Mouse (Mus musculus) cerebellum, postnatal 25 days (tissue): ENCODE measurements around the gene Il10rb.

ENCODE experiments used
- DNase-seq, 2 experiments: peaks; one replicate each; pipeline ENCODE4 v3.0.0; 2021; ENCODE audit warnings: mixed read lengths in 2 of 2

Il10rb gene

GRCm38 (mm10) chr16:91405640-91406584, at the start of gene Il10rb:
TSS of gene Il10rb (plus strand) at chr16:91406164.
- peak; percentile 52 to 62 for DNase-seq

- DNase-seq, result no peak
Measured at GRCm38 (mm10) chr16:91356760-91357525, 49.0 kb upstream of the Il10rb start.

GRCm38 (mm10) chr16:91357526-91357900, 48.5 kb upstream of the Il10rb start:
- DNase-seq, result no peak

- DNase-seq, result peak; percentile 38 to 62
Measured at GRCm38 (mm10) chr16:91358555-91358954, 47.4 kb upstream of the Il10rb start.

- DNase-seq, result no peak
Measured at GRCm38 (mm10) chr16:91359531-91359930, 46.4 kb upstream of the Il10rb start.

GRCm38 (mm10) chr16:91360162-91360561, 45.8 kb upstream of the Il10rb start:
- DNase-seq, result no peak

GRCm38 (mm10) chr16:91362006-91362405, 44.0 kb upstream of the Il10rb start:
- DNase-seq, result no peak

GRCm38 (mm10) chr16:91362616-91363272, 43.2 kb upstream of the Il10rb start:
- no peak for DNase-seq

- DNase-seq, result no peak
Measured at GRCm38 (mm10) chr16:91363483-91363882, 42.5 kb upstream of the Il10rb start.

GRCm38 (mm10) chr16:91366567-91366966, 39.4 kb upstream of the Il10rb start:
- no peak for DNase-seq

- no peak for DNase-seq
Measured at GRCm38 (mm10) chr16:91367066-91367465, 38.9 kb upstream of the Il10rb start.

- DNase-seq, result peak; percentile 79 to 84
Measured at GRCm38 (mm10) chr16:91372577-91373472, 33.1 kb upstream of the Il10rb start, which contains the start of gene Ifnar2. TSS of gene Ifnar2 (plus strand) at chr16:91372783.

GRCm38 (mm10) chr16:91373473-91374252, 32.3 kb upstream of the Il10rb start:
- DNase-seq, result no peak

- no peak for DNase-seq
Measured at GRCm38 (mm10) chr16:91374253-91374634, 31.7 kb upstream of the Il10rb start.

- no peak for DNase-seq
Measured at GRCm38 (mm10) chr16:91376701-91377100, 29.3 kb upstream of the Il10rb start.

- no peak for DNase-seq
Measured at GRCm38 (mm10) chr16:91378431-91378986, 27.5 kb upstream of the Il10rb start.

GRCm38 (mm10) chr16:91378991-91379390, 27.0 kb upstream of the Il10rb start:
- no peak for DNase-seq

- DNase-seq, result no peak
Measured at GRCm38 (mm10) chr16:91379412-91379811, 26.6 kb upstream of the Il10rb start.

- no peak for DNase-seq
Measured at GRCm38 (mm10) chr16:91380151-91380550, 25.8 kb upstream of the Il10rb start.

GRCm38 (mm10) chr16:91381606-91382005, 24.4 kb upstream of the Il10rb start:
- DNase-seq, result no peak

- DNase-seq, result no peak
Measured at GRCm38 (mm10) chr16:91382261-91382790, 23.6 kb upstream of the Il10rb start.
